Mouse (Mus musculus): ENCODE measurements around the gene C1qtnf6. TPM values are rescaled to one million over a fixed set of nuclear protein-coding genes. Genes with fewer than 3 reads are reported as not detected.

Gene C1qtnf6
- polyA plus RNA-seq (2012; rRNA removed), result 4.7 TPM in 2 replicates

GRCm38 (mm10) chr15:78530671-78531450 is at the start of gene C1qtnf6:
C1qtnf6 (minus strand) TSS chr15:78531416.

GRCm38 (mm10) chr15:78572658-78573397 is 41.6 kb upstream of the C1qtnf6 start, which contains the start of gene Rac2:
Rac2 (minus strand) TSS chr15:78572783.

GRCm38 (mm10) chr15:78544561-78545001 is 13.4 kb upstream of the C1qtnf6 start, which contains the start of gene Sstr3:
Sstr3 (minus strand) TSS chr15:78544685.

GRCm38 (mm10) chr15:78494968-78495406 is 36.2 kb downstream of the C1qtnf6 start, which contains the start of gene Il2rb:
Il2rb (minus strand) TSS chr15:78495271.

Other genes with a start within 250 kb of the C1qtnf6 start
- gene Csf2rb2, start 225.7 kb downstream of the C1qtnf6 start, polyA plus RNA-seq (2012; rRNA removed), result 1.4 and 2.0 TPM in 2 replicates
- gene Csf2rb, start 205.7 kb downstream of the C1qtnf6 start, polyA plus RNA-seq (2012; rRNA removed), result 3.4 and 4.9 TPM in 2 replicates
- gene Tex33, start 135.5 kb downstream of the C1qtnf6 start, polyA plus RNA-seq (2012; rRNA removed), result 0.05 TPM in 1 of 2 replicates, not detected in the other
- gene Tst, start 125.5 kb downstream of the C1qtnf6 start, polyA plus RNA-seq (2012; rRNA removed), result 79.6 and 92.2 TPM in 2 replicates
- gene Mpst, start 125.0 kb downstream of the C1qtnf6 start, polyA plus RNA-seq (2012; rRNA removed), result 70.0 and 89.7 TPM in 2 replicates
- gene Kctd17, start 102.9 kb downstream of the C1qtnf6 start, polyA plus RNA-seq (2012; rRNA removed), result 6.1 and 6.4 TPM in 2 replicates
- gene Tmprss6, start 62.8 kb downstream of the C1qtnf6 start, polyA plus RNA-seq (2012; rRNA removed), result 11.2 and 12.6 TPM in 2 replicates
- gene Il2rb, start 36.1 kb downstream of the C1qtnf6 start, polyA plus RNA-seq (2012; rRNA removed), result 0.20 and 0.27 TPM in 2 replicates
- 0.01 and 0.02 TPM in 2 replicates for gene Sstr3, start 13.3 kb upstream of the C1qtnf6 start, polyA plus RNA-seq (2012; rRNA removed)
- gene Rac2, start 41.4 kb upstream of the C1qtnf6 start, polyA plus RNA-seq (2012; rRNA removed), result 39.9 and 58.5 TPM in 2 replicates
- gene Cyth4, start 65.6 kb upstream of the C1qtnf6 start, polyA plus RNA-seq (2012; rRNA removed), result 6.5 and 8.1 TPM in 2 replicates
- gene Elfn2, start 187.4 kb upstream of the C1qtnf6 start, polyA plus RNA-seq (2012; rRNA removed), result not detected in 2 replicates
- gene Mfng, start 242.1 kb upstream of the C1qtnf6 start, polyA plus RNA-seq (2012; rRNA removed), result 2.8 and 3.6 TPM in 2 replicates